Mouse (Mus musculus): ENCODE results near the gene Ascl3. TPM values are rescaled to one million over a fixed set of nuclear protein-coding genes. Genes with fewer than 3 reads are reported as not detected.

Ascl3 gene
- polyA plus RNA-seq, 1 experiment = 1.1 TPM

- H3K4me3 ChIP-seq (replicated peaks) = no peak overlapping the region
- H3K27me3 ChIP-seq (replicated peaks) = no peaks in the 10 kb centered on the region
- 0 out of 2 replicates have a peak, but pooled peaks cover 3% of the 10 kb centered on the region for H3K9me3 ChIP-seq
- H3K36me3 ChIP-seq (replicated peaks; ENCODE audit: low read length) = peaks cover 3% of the 10 kb centered on the region
- TF ChIP-seq GATA1 (IDR thresholded peaks at IDR 0.05; ENCODE audit: borderline replicate concordance, low read length) (no peak), FLI1 (IDR thresholded peaks at IDR 0.05; ENCODE audit: low read length) (no peak)
- H3K4me1 ChIP-seq = peaks cover 42% of the 10 kb centered on the region
Observed at GRCm38 (mm10) chr7:109700213-109700612, 31.3 kb downstream of the Ascl3 start.

- peaks cover 4% of the 10 kb centered on the region for H3K27me3 ChIP-seq (replicated peaks)
Observed at GRCm38 (mm10) chr7:109695339-109695726, 36.2 kb downstream of the Ascl3 start.

GRCm38 (mm10) chr7:109694576-109695338 lies 36.8 kb downstream of the Ascl3 start:
- Histone ChIP-seq H3K36me3 (replicated peaks; ENCODE audit: low read length) (no peaks in the 10 kb centered on the region), H3K4me1 (peaks cover 13% of the 10 kb centered on the region), H3K4me3 (replicated peaks) (no peak overlapping the region), H3K27me3 (replicated peaks) (peaks cover 4% of the 10 kb centered on the region), H3K9me3 (0 out of 2 replicates have a peak, but pooled peaks cover 6% of the 10 kb centered on the region)
- no peak for TF ChIP-seq FLI1 (IDR thresholded peaks at IDR 0.05; ENCODE audit: low read length)
- no peak for TF ChIP-seq GATA1 (IDR thresholded peaks at IDR 0.05; ENCODE audit: borderline replicate concordance, low read length)

More at GRCm38 (mm10) chr7:109695339-109695726, 36.2 kb downstream of the Ascl3 start:
- TF ChIP-seq GATA1 (IDR thresholded peaks at IDR 0.05; ENCODE audit: borderline replicate concordance, low read length) (no peak), FLI1 (IDR thresholded peaks at IDR 0.05; ENCODE audit: low read length) (no peak)
- Histone ChIP-seq H3K36me3 (replicated peaks; ENCODE audit: low read length) (no peaks in the 10 kb centered on the region), H3K4me3 (replicated peaks) (no peak overlapping the region), H3K4me1 (peaks cover 13% of the 10 kb centered on the region), H3K9me3 (0 out of 2 replicates have a peak, but pooled peaks cover 6% of the 10 kb centered on the region)

GRCm38 (mm10) chr7:109690961-109691360 lies 40.6 kb downstream of the Ascl3 start:
- no peaks in the 10 kb centered on the region for H3K36me3 ChIP-seq (replicated peaks; ENCODE audit: low read length)
- TF ChIP-seq FLI1 (IDR thresholded peaks at IDR 0.05; ENCODE audit: low read length) = no peak
- no peak for TF ChIP-seq GATA1 (IDR thresholded peaks at IDR 0.05; ENCODE audit: borderline replicate concordance, low read length)

GRCm38 (mm10) chr7:109690101-109690500 lies 41.4 kb downstream of the Ascl3 start:
- Histone ChIP-seq H3K27me3 (replicated peaks) (peaks cover 4% of the 10 kb centered on the region), H3K4me1 (peaks cover 19% of the 10 kb centered on the region), H3K36me3 (replicated peaks; ENCODE audit: low read length) (no peaks in the 10 kb centered on the region), H3K9me3 (0 out of 2 replicates have a peak, but pooled peaks cover 2% of the 10 kb centered on the region), H3K4me3 (replicated peaks) (no peak overlapping the region)
- TF ChIP-seq FLI1 (IDR thresholded peaks at IDR 0.05; ENCODE audit: low read length) (no peak), GATA1 (IDR thresholded peaks at IDR 0.05; ENCODE audit: borderline replicate concordance, low read length) (no peak)

More at GRCm38 (mm10) chr7:109690961-109691360, 40.6 kb downstream of the Ascl3 start:
- no peak overlapping the region for H3K4me3 ChIP-seq (replicated peaks)
- peaks cover 18% of the 10 kb centered on the region for H3K4me1 ChIP-seq
- H3K27me3 ChIP-seq (replicated peaks) = peaks cover 4% of the 10 kb centered on the region
- H3K9me3 ChIP-seq = 0 out of 2 replicates have a peak, but pooled peaks cover 6% of the 10 kb centered on the region

GRCm38 (mm10) chr7:109686585-109687128 lies 44.9 kb downstream of the Ascl3 start:
- no peaks in the 10 kb centered on the region for H3K36me3 ChIP-seq (replicated peaks; ENCODE audit: low read length)
- TF ChIP-seq GATA1 (IDR thresholded peaks at IDR 0.05; ENCODE audit: borderline replicate concordance, low read length) (no peak), FLI1 (IDR thresholded peaks at IDR 0.05; ENCODE audit: low read length) (no peak)
- H3K4me3 ChIP-seq (replicated peaks) = no peak overlapping the region
- H3K27me3 ChIP-seq (replicated peaks) = peaks cover 4% of the 10 kb centered on the region
- peaks cover 21% of the 10 kb centered on the region for H3K4me1 ChIP-seq
- 0 out of 2 replicates have a peak, but pooled peaks cover 4% of the 10 kb centered on the region for H3K9me3 ChIP-seq

- H3K27me3 ChIP-seq (replicated peaks) = peaks cover 4% of the 10 kb centered on the region
- TF ChIP-seq GATA1 (IDR thresholded peaks at IDR 0.05; ENCODE audit: borderline replicate concordance, low read length) (no peak), FLI1 (IDR thresholded peaks at IDR 0.05; ENCODE audit: low read length) (no peak)
- peaks cover 6% of the 10 kb centered on the region for H3K4me1 ChIP-seq
- no peak overlapping the region for H3K4me3 ChIP-seq (replicated peaks)
- H3K9me3 ChIP-seq = peaks cover 13% of the 10 kb centered on the region
- no peaks in the 10 kb centered on the region for H3K36me3 ChIP-seq (replicated peaks; ENCODE audit: low read length)
Observed at GRCm38 (mm10) chr7:109680879-109681278, 50.6 kb downstream of the Ascl3 start.

- Histone ChIP-seq H3K9me3 (peaks cover 13% of the 10 kb centered on the region), H3K4me1 (peaks cover 12% of the 10 kb centered on the region), H3K4me3 (replicated peaks) (no peak overlapping the region), H3K27me3 (replicated peaks) (peaks cover 4% of the 10 kb centered on the region), H3K36me3 (replicated peaks; ENCODE audit: low read length) (no peaks in the 10 kb centered on the region)
- TF ChIP-seq FLI1 (IDR thresholded peaks at IDR 0.05; ENCODE audit: low read length) (no peak), GATA1 (IDR thresholded peaks at IDR 0.05; ENCODE audit: borderline replicate concordance, low read length) (no peak)
Observed at GRCm38 (mm10) chr7:109680284-109680683, 51.2 kb downstream of the Ascl3 start.

Other genes starting within 250 kb of the Ascl3 start
- not detected in 2 replicates for gene Trim66, start 223.6 kb downstream of the Ascl3 start, polyA plus RNA-seq (2012; ENCODE audit: insufficient read depth, low replicate concordance)
- gene Rpl27a, start 212.6 kb downstream of the Ascl3 start, polyA plus RNA-seq (2012; ENCODE audit: insufficient read depth, low replicate concordance) = 2,127 and 9,018 TPM in 2 replicates
- 1.1 and 2.0 TPM in 2 replicates for gene St5, start 28.1 kb downstream of the Ascl3 start, polyA plus RNA-seq (2012; ENCODE audit: insufficient read depth, low replicate concordance)
- gene Akip1, start 28.0 kb downstream of the Ascl3 start, polyA plus RNA-seq (2012; ENCODE audit: insufficient read depth, low replicate concordance) = 4.2 and 38.3 TPM in 2 replicates
- 3.4 TPM in 1 of 2 replicates, not detected in the other for gene BC051019, start 7.9 kb downstream of the Ascl3 start, polyA plus RNA-seq (2012; ENCODE audit: insufficient read depth, low replicate concordance)
- gene Tmem9b, start 21.1 kb upstream of the Ascl3 start, polyA plus RNA-seq (2012; ENCODE audit: insufficient read depth, low replicate concordance) = 2.3 and 12.5 TPM in 2 replicates
- 0.69 TPM in 1 of 2 replicates, not detected in the other for gene Nrip3, start 50.3 kb upstream of the Ascl3 start, polyA plus RNA-seq (2012; ENCODE audit: insufficient read depth, low replicate concordance)
- not detected in 2 replicates for gene Scube2, start 134.0 kb upstream of the Ascl3 start, polyA plus RNA-seq (2012; ENCODE audit: insufficient read depth, low replicate concordance)
- gene Dennd5a, start 228.7 kb upstream of the Ascl3 start, polyA plus RNA-seq (2012; ENCODE audit: insufficient read depth, low replicate concordance) = 3.2 and 4.8 TPM in 2 replicates

Measured in megakaryocyte, embryonic 14.5 days (primary cell).